Mouse (Mus musculus) liver, embryonic 16.5 days (tissue): ENCODE data around the gene Stk24. TPM values are rescaled to one million over a fixed set of nuclear protein-coding genes. Genes with fewer than 3 reads are reported as not detected.

Experiments
- ATAC-seq: fragments of 200-750 bp; cut with Nextera tagmentation; 2 replicates; pipeline ENCODE4 v1.8.0; 2017; ENCODE audit warnings: low read depth, mild to moderate bottlenecking, moderate number of reproducible peaks, moderate library complexity
- H3K27ac ChIP-seq: fragments of 300-500 bp; sonication (generic); 2 replicates; pipeline ENCODE4 v1.5.1; 2014; ENCODE audit warnings: mild to moderate bottlenecking, low read length
- H3K27me3 ChIP-seq: fragments of 300-500 bp; sonication (generic); 2 replicates; pipeline ENCODE4 v1.6.1; 2014; ENCODE audit warnings: low read depth, low read length, mixed read lengths; ENCODE audit not compliant: control insufficient read depth, insufficient read depth
- H3K36me3 ChIP-seq: fragments of 300-500 bp; sonication (generic); 2 replicates; pipeline ENCODE4 v1.6.1; 2014; ENCODE audit warnings: mild to moderate bottlenecking; ENCODE audit not compliant: control insufficient read depth, insufficient read depth
- H3K4me1 ChIP-seq: fragments of 300-500 bp; sonication (generic); 2 replicates; pipeline ENCODE4 v1.6.1; 2014; ENCODE audit warnings: low read depth, low read length, mixed read lengths; ENCODE audit not compliant: control insufficient read depth
- H3K4me2 ChIP-seq: fragments of 300-500 bp; sonication (generic); 2 replicates; pipeline ENCODE4 v1.6.1; 2014; ENCODE audit warnings: low read depth, low read length, mixed read lengths
- H3K4me3 ChIP-seq: fragments of 300-500 bp; sonication (generic); 2 replicates; pipeline ENCODE4 v1.5.1; 2014; ENCODE audit warnings: low read depth, mild to moderate bottlenecking, low read length
- H3K9ac ChIP-seq: fragments of 300-500 bp; sonication (generic); 2 replicates; pipeline ENCODE4 v1.6.1; 2014; ENCODE audit warnings: low read depth, low read length
- H3K9me3 ChIP-seq: fragments of 300-500 bp; sonication (generic); replicated peaks from 2 replicates; pipeline ENCODE4 v1.6.1; 2016; ENCODE audit warnings: low read length; ENCODE audit not compliant: control insufficient read depth
- WGBS: fragments of 180-500 bp; shearing (Covaris S2); extraction: QIAGEN DNeasy Blood & Tissue Kit; methylation state at CpG from one replicate; pipeline ENCODE4 v1.1.7; 2014; ENCODE audit not compliant: insufficient replicate concordance; 5-methylcytosine and 5-hydroxymethylcytosine counted together
- polyA plus RNA-seq: library from polyadenylated mRNA; unstranded; fragments of >200 nt; fragmentation: Nextera tagmentation; extraction: Ambion mirVana; gene quantifications from 2 replicates; pipeline ENCODE4 v1.2.1, GENCODE M21; 2015

The Stk24 gene
- polyA plus RNA-seq, 1 experiment from 2014 or later: 26.1 TPM

DNA sequence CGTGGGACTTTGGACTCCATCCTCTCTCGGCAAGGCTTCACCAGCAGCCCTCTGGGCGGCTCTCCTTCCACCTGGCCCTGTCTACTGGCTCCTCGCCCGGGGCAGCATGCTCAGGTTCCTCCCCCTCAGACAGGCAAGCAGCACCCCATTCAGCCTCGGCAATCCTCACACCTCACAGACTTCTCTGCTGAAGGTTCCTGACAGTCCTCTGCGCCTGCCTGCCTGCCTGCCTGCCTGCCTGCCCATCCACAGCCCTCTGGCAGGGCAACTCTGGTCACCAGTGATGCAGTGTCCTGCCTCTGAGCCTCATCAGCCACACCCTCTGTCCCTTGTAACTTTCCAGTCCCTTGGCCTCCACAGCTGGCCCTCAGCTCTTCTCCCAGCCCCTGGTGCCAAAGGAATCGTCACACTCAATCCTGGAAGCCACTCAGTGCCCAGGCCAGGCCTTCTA is 39.8 kb downstream of the Stk24 start:
- WGBS: 66% methylated on average over 8 of the region's 8 CpGs
- H3K27me3 ChIP-seq: no peaks in the 10 kb centered on the region
- no peak overlapping the region for H3K9ac ChIP-seq
- peaks cover 6% of the 10 kb centered on the region for H3K4me1 ChIP-seq
- H3K36me3 ChIP-seq: peaks cover 21% of the 10 kb centered on the region
- H3K9me3 ChIP-seq: no peaks in the 10 kb centered on the region
- no peak overlapping the region for H3K4me2 ChIP-seq
- H3K27ac ChIP-seq: no peak overlapping the region
- no peak overlapping the region for H3K4me3 ChIP-seq
- peak; percentile 12; the same call in 1 of the 2 replicates for ATAC-seq

DNA sequence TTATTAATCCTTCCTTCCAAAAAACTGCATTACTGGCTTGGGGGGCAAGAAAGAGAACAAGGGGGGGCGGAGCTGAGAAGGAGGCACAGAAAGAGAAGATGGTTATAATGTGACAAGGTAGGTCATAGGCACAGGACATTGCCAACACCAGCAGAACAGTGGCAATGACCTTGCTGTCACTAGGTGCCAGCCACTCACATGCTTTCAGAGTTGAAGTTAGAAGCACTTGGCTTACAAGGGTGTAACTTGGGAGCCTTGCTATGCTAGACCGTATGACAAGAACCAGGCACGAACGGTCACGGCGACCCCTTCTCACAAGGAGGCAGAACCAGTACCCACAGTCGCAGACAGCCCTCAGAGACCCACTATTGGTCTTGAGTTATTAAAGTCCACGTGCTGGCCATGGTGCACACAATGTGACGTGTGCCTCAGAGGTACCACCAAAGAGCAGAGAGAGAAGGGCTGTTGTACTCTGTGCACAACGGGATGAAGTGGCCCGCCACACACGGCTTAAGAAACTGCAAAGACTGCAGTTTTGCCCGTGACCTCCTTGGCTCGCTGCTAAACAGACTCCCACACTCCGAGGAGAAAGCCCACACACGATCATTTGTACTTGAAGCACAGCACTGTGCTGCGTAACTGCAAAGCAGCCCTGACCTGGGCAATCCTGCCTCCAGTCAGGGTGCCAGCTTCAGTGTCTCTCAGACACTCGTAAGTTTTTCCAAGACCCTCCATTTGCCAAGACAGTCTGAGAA is 40.8 kb downstream of the Stk24 start:
- 88% methylated on average over 18 of the region's 18 CpGs for WGBS
- H3K36me3 ChIP-seq: peaks cover 26% of the 10 kb centered on the region
- ATAC-seq: no peak

DNA sequence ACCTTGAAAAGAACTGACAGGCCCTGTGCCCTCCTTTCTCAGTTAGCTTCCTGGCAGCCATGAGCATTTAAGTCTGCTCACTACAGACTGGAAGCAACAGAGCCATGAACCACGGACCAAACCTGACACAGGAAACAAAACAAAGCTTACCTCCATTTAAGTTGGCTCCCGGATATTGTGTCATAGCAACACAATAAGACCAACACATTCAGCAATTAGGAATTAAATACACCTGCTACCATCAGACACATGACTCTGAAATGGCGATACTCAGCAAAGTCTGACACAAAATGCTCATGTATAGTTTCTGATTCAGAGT is 49.8 kb downstream of the Stk24 start:
- Histone ChIP-seq H3K4me1 (peaks cover 9% of the 10 kb centered on the region), H3K27me3 (no peaks in the 10 kb centered on the region), H3K9me3 (no peaks in the 10 kb centered on the region), H3K27ac (no peak overlapping the region), H3K9ac (no peak overlapping the region), H3K36me3 (peaks cover 5% of the 10 kb centered on the region; the same call in 1 of the 2 replicates), H3K4me2 (no peak overlapping the region), H3K4me3 (no peak overlapping the region)
- WGBS: 70% methylated on average over 3 of the region's 3 CpGs
- ATAC-seq: no peak

More for the DNA sequence above, 40.8 kb downstream of the Stk24 start:
- H3K4me3 ChIP-seq: no peak overlapping the region
- peaks cover 6% of the 10 kb centered on the region for H3K4me1 ChIP-seq
- no peak overlapping the region for H3K27ac ChIP-seq
- H3K9me3 ChIP-seq: no peaks in the 10 kb centered on the region
- H3K27me3 ChIP-seq: no peaks in the 10 kb centered on the region
- no peak overlapping the region for H3K4me2 ChIP-seq
- no peak overlapping the region for H3K9ac ChIP-seq

DNA sequence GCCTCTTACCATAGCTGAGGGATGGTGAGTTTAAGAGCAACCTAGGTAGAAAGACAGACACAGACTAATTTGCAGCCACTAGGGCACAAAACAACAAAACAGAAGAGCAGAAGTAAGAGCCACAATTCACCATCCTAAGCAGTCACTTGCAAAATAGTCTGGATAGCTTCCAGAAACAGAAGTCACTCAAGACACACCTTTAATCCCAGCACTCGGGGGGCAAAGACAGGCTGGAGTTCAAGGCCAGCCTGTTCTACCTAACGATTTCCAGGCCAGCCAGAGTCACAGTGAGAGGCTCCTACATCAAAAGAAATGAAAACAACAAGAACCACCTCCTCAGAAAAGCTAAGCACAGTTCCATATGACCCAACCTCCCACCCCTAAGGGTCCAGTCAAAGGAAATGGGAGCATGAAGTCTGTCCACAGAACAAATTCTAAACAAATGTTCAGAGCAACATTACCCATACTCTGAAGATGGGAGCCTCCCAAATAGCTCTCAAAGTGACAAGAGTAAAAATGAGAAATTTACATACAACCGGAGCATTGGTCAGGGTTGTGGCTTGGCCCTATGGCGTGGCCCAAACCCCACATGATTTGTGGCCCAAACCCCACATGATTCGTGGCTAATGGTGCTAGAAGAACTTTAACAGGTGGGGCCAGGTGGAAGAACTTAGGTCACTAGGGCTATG is 50.3 kb downstream of the Stk24 start:
- Histone ChIP-seq H3K9ac (no peak overlapping the region), H3K9me3 (no peaks in the 10 kb centered on the region), H3K27ac (no peak overlapping the region), H3K4me1 (peaks cover 9% of the 10 kb centered on the region), H3K27me3 (no peaks in the 10 kb centered on the region), H3K4me3 (no peak overlapping the region), H3K4me2 (no peak overlapping the region), H3K36me3 (peaks cover 2% of the 10 kb centered on the region; the same call in 1 of the 2 replicates)
- no peak for ATAC-seq
- WGBS: 74% methylated on average over 5 of the region's 5 CpGs

DNA sequence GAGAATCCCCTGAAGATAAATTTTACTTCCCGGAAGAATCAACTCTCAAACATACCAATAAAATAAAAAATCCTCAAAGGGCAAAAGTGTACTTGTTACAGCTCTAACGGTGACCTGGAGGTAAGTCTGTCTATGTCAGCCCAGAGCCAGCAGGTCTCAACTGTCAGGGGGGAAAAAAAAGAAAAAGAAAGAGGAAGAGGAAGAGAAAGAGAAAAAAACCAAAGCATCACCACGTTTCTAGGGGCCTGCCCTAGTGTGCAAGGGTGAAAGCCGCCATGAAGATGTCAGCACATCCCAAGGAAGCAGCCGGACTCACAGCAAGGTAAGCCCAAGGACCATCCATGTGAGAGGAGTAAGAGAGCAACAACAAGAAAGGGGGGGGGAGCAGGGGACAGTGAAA is 50.9 kb downstream of the Stk24 start:
- H3K27ac ChIP-seq: no peak overlapping the region
- no peak overlapping the region for H3K4me3 ChIP-seq
- no peaks in the 10 kb centered on the region for H3K9me3 ChIP-seq
- H3K4me2 ChIP-seq: no peak overlapping the region
- H3K36me3 ChIP-seq: no peaks in the 10 kb centered on the region
- H3K9ac ChIP-seq: no peak overlapping the region
- WGBS: 48% methylated on average over 5 of the region's 5 CpGs
- no peaks in the 10 kb centered on the region for H3K27me3 ChIP-seq
- ATAC-seq: no peak
- H3K4me1 ChIP-seq: peaks cover 9% of the 10 kb centered on the region

DNA sequence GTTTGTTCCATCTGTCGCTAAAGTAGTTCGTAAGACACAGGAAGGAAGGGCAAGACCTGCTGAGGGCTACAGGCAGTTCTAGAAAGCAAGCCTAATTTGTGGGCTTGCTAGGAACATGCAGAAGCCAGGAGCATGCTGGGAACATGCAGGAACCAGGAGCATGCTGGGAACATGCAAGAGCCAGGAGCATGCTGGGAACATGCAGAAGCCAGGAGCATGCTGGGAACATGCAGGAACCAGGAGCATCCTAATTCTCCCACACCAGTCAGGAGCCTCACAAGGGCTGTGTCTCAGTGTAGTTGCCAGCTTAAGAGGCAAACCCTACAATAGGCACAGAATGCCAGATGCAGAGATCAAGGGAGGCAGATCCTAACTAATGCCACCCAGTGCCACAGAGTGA is 53.4 kb downstream of the Stk24 start:
- Histone ChIP-seq H3K9ac (no peak overlapping the region), H3K27me3 (no peaks in the 10 kb centered on the region), H3K36me3 (no peaks in the 10 kb centered on the region), H3K27ac (no peak overlapping the region), H3K4me1 (peaks cover 13% of the 10 kb centered on the region), H3K9me3 (no peaks in the 10 kb centered on the region), H3K4me3 (no peak overlapping the region), H3K4me2 (no peak overlapping the region)
- no peak for ATAC-seq
- WGBS: 59% methylated on average over 2 of the region's 2 CpGs

DNA sequence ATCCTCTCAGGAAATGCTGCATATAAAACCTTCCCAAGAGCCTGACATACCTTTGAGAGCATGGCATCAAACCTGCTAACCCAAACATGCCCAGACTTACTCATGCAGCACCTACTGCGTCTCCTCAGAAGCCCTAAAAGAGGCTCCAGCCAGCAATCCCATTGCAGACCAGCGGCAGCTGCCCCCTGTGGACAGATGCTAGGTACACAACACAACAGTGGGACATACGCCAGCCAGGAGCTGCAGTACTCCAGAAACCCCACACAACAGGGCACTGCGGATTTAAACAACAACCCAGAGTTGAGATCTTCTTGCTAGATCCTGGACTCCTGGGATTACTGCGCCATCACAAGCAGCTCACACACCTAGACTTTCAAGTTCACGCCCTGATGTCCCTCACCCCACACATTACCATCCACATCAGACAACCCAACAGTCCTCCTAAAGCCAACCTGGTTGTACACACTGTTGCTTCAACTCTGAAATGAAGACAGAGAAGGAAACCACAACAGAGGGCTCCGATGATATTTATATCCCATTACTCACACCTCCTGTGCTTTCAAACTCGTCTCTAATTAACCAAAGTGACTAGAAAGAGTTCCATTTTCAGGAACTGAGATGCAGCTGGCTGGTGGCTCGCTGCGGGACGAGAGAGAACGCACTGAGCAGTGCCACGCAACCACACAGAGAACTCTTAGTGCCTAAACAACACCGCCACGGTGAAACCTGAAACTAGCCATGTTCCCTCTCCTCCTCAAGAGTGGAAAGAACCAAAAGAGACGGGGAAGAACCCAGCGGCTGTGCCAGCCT is 55.1 kb downstream of the Stk24 start:
- Histone ChIP-seq H3K4me3 (no peak overlapping the region), H3K9me3 (no peaks in the 10 kb centered on the region), H3K4me1 (peaks cover 13% of the 10 kb centered on the region), H3K27ac (no peak overlapping the region), H3K36me3 (no peaks in the 10 kb centered on the region), H3K4me2 (no peak overlapping the region), H3K9ac (no peak overlapping the region), H3K27me3 (no peaks in the 10 kb centered on the region)
- ATAC-seq: no peak
- 57% methylated on average over 17 of the region's 17 CpGs for WGBS

DNA sequence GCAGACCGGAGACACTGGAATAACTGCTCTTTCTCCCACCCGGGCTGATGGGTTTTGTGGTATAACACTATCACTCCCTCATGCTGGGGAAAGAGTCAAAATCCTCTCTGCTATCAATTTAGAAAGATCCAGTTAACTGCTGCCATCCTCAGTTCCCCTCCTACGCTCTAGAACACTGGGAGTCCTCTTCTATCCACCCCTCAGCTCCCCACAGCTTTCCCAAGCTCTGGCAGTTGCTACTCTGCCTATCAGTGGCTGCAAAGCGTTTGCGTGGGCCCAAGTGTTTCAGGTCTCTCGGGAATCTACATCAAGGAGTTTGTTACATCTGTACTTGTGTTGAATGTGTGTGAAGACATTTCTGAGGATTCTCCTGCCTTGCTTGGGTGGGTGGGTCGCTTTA is 57.2 kb downstream of the Stk24 start:
- no peak overlapping the region for H3K4me3 ChIP-seq
- no peaks in the 10 kb centered on the region for H3K36me3 ChIP-seq
- no peak overlapping the region for H3K9ac ChIP-seq
- H3K4me1 ChIP-seq: peaks cover 20% of the 10 kb centered on the region
- WGBS: 57% methylated on average over 7 of the region's 7 CpGs
- no peak for ATAC-seq
- H3K9me3 ChIP-seq: no peaks in the 10 kb centered on the region
- H3K27me3 ChIP-seq: no peaks in the 10 kb centered on the region
- H3K4me2 ChIP-seq: no peak overlapping the region
- no peak overlapping the region for H3K27ac ChIP-seq

DNA sequence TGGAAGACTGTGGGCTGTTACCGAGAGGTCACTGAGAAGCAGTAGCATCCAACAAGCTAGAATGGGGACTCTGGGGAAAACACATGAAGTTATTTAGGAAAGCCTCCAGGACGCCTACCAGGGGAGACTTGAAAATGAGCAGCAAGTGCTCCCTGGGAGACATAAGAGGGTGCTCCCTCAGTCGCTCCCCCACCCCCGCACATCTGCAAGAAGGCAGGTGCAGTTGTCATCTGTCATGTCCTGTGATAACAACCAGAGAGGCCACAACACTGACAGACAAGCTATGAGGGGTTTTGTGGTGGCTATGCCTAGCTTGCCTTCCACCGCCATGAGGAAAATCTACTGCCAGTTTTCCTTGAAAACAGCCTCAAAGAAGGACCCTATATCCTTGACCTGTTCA is 57.7 kb downstream of the Stk24 start:
- peaks cover 16% of the 10 kb centered on the region for H3K4me1 ChIP-seq
- WGBS: 66% methylated on average over 5 of the region's 5 CpGs
- H3K27me3 ChIP-seq: no peaks in the 10 kb centered on the region
- H3K9me3 ChIP-seq: no peaks in the 10 kb centered on the region
- H3K27ac ChIP-seq: no peak overlapping the region
- no peak overlapping the region for H3K4me3 ChIP-seq
- no peak overlapping the region for H3K4me2 ChIP-seq
- H3K9ac ChIP-seq: no peak overlapping the region
- ATAC-seq: no peak
- H3K36me3 ChIP-seq: no peaks in the 10 kb centered on the region
